Mouse (Mus musculus) liver, postnatal 0 days (tissue): ENCODE results near the gene Plxna4.

Experiments used
- CTCF ChIP-seq: sonication (generic); IDR thresholded peaks from 2 replicates; pipeline ENCODE4 v1.5.1; 2016; ENCODE audit warnings: antibody characterized with exemption, low read depth
- EP300 ChIP-seq: IDR thresholded peaks from 2 replicates; pipeline ENCODE4 v1.6.1; 2016; ENCODE audit warnings: antibody characterized with exemption, low read depth, mild to moderate bottlenecking

GRCm38 (mm10) chr6:32193046-32193445, 394.9 kb downstream of the Plxna4 start:
- TF ChIP-seq CTCF (no peak), EP300 (no peak)
